Mouse (Mus musculus) neutrophil, adult 65 days (primary cell): ENCODE results near the gene Pgam1. TPM values are rescaled to one million over a fixed set of nuclear protein-coding genes. Genes with fewer than 3 reads are reported as not detected.

Experiments
- total RNA-seq: library from RNA; stranded (reverse); gene quantifications from 2 replicates; pipeline ENCODE4 v1.2.4, GENCODE M21; 2023

Pgam1 gene
- total RNA-seq = 332 and 338 TPM in 2 replicates

DNA sequence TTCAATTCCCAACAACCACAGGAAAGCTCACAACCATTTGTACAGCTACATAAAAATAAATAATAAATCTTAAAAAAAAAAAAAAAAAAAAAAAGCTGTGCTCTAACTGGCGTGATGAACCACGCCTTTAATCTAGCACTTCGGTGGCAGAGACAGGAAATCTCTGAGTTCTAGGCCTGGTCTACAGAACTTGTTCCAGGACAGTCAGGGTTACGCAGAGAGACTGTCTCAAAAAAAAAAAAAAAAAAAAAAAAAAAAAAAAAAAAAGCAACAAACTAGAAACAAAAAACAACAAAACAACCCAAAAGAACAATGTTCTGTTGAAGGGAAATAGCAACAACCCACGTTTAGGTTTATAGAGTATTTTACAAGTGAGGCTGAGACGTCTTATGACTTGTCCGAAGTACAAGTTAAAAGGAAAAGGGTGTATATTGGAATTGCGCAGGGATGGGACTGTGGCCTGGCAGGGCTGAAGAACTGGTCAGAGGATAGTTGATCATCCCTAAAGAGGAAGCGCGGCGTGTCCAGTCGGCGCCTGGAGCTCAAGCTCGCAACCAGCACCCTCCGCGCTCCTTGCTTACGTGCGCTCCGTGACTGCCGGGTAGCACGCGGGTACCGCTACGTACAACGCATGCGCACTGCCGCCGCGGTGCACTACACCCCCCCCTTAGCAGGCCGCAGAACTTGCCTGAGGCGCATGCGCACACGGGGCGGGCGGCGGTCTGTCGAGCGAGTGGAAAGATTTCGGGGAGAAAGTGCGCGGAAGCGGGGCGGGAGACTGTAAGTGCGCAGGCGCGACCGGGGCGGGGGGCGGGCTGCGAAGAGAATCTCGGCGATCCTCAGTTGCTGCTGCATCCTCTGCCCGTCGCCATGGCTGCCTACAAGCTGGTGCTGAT, at the start of gene Pgam1:
TSS of gene Pgam1 (plus strand) at position 746 of the 896 bp plus-strand sequence.

GRCm38 (mm10) chr19:41895460-41896318, 16.0 kb upstream of the Pgam1 start, which contains the start of gene Rrp12:
Gene Rrp12 (minus strand): TSS chr19:41896173.

GRCm38 (mm10) chr19:41933179-41934086, 21.7 kb downstream of the Pgam1 start, which contains the start of the genes Exosc1 and Zdhhc16:
Gene Exosc1 (minus strand): TSS chr19:41933423.
Gene Zdhhc16 (plus strand): TSS chr19:41933480.

Other genes starting within 250 kb of the Pgam1 start
- gene Slit1, start 168.3 kb upstream of the Pgam1 start, total RNA-seq = 0.23 and 0.98 TPM in 2 replicates
- gene Arhgap19, start 109.9 kb upstream of the Pgam1 start, total RNA-seq = 55.0 and 62.0 TPM in 2 replicates
- gene Frat1, start 82.0 kb upstream of the Pgam1 start, total RNA-seq = 37.2 and 42.7 TPM in 2 replicates
- gene Frat2, start 63.8 kb upstream of the Pgam1 start, total RNA-seq = 62.4 and 80.8 TPM in 2 replicates
- gene Rrp12, start 15.8 kb upstream of the Pgam1 start, total RNA-seq = 33.1 and 42.2 TPM in 2 replicates
- 9.9 and 13.9 TPM in 2 replicates for gene Exosc1, start 21.5 kb downstream of the Pgam1 start, total RNA-seq
- 24.5 and 33.2 TPM in 2 replicates for gene Zdhhc16, start 21.6 kb downstream of the Pgam1 start, total RNA-seq
- gene Mms19, start 69.2 kb downstream of the Pgam1 start, total RNA-seq = 28.7 and 54.6 TPM in 2 replicates
- 34.6 and 35.8 TPM in 2 replicates for gene Ubtd1, start 69.8 kb downstream of the Pgam1 start, total RNA-seq
- not detected in 2 replicates for gene Ankrd2, start 124.1 kb downstream of the Pgam1 start, total RNA-seq
- not detected in 2 replicates for gene Hoga1, start 133.7 kb downstream of the Pgam1 start, total RNA-seq
- gene 4933411K16Rik, start 140.3 kb downstream of the Pgam1 start, total RNA-seq = not detected in 2 replicates
- not detected in 2 replicates for gene Morn4, start 174.4 kb downstream of the Pgam1 start, total RNA-seq
- 46.1 and 62.7 TPM in 2 replicates for gene Pi4k2a, start 178.5 kb downstream of the Pgam1 start, total RNA-seq
- 0.47 and 2.0 TPM in 2 replicates for gene Avpi1, start 217.1 kb downstream of the Pgam1 start, total RNA-seq
- gene Marveld1, start 235.5 kb downstream of the Pgam1 start, total RNA-seq = 13.1 and 14.7 TPM in 2 replicates